Comparison of ENCODE assay signal across 8 mouse cellular contexts in genomic region chr6:31218139-31218750, GRCm38 (mm10).
A peak's percentile ranks its signal among the peaks of the same experiment; 100 is the strongest.
DNase-seq lines count a peak whose midpoint lies in the region; ATAC-seq lines count a peak whose summit lies in the region.

No protein-coding gene starts in this region.

- ATAC-seq in hindbrain, embryonic 14.5 days (ENCODE audit: low FRiP score), result peak; percentile 22; the same call in 1 of the 2 replicates

- H3K4me2 ChIP-seq in hindbrain, embryonic 14.5 days (replicated peaks), result peak overlapping the region; percentile 100

- DNase-seq in adrenal gland, adult (ENCODE audit: inconsistent age in 2 of 2, low spot score in 1 of 2), result peak; percentile 82 to 95
- DNase-seq in adrenal gland, postnatal 4 days (ENCODE audit: low spot score in 2 of 2), result no peak
- DNase-seq in cerebellum, adult 9-11 months, result peak; percentile 81
- peak; percentile 34 to 63 for DNase-seq in frontal cortex, postnatal 25 days (ENCODE audit: low spot score in 2 of 2)
- DNase-seq in hindbrain, embryonic 14.5 days (ENCODE audit: low spot score), result peak; percentile 53
- peak; percentile 59 to 70 for DNase-seq in layer of hippocampus, postnatal 25 days (ENCODE audit: extremely low spot score in 1 of 2, low spot score in 1 of 2)
- peak; percentile 92 for DNase-seq in lung, postnatal 36 days
- DNase-seq in right cerebral cortex, postnatal 10 days (ENCODE audit: low spot score in 2 of 2), result peak; percentile 82 to 86

- no peak overlapping the region for H3K27ac ChIP-seq in hindbrain, embryonic 14.5 days

- peaks cover 35% of the 10 kb centered on the region for H3K4me1 ChIP-seq in hindbrain, embryonic 14.5 days (replicated peaks; ENCODE audit: control insufficient read depth, insufficient read depth, low read length)

- H3K4me3 ChIP-seq in hindbrain, embryonic 14.5 days (replicated peaks; ENCODE audit: low read length), result peak overlapping the region; percentile 81

- H3K9me3 ChIP-seq in hindbrain, embryonic 14.5 days (ENCODE audit: control insufficient read depth, low read length), result no peaks in the 10 kb centered on the region

- peaks cover 41% of the 10 kb centered on the region for H3K27me3 ChIP-seq in hindbrain, embryonic 14.5 days (ENCODE audit: control insufficient read depth, insufficient read depth, low read length)

- peak overlapping the region; percentile 40; the same call in 1 of the 2 replicates for H3K9ac ChIP-seq in hindbrain, embryonic 14.5 days

- no peaks in the 10 kb centered on the region for H3K36me3 ChIP-seq in hindbrain, embryonic 14.5 days (replicated peaks; ENCODE audit: control insufficient read depth, insufficient read depth)

- WGBS in hindbrain, embryonic 14.5 days, result under 1% methylated on average over 40 of the region's 40 CpGs

Comparison
In these comparisons a context has a peak if more than half of its experiments do, and no peak if none do; other contexts are left out.
1. DNase-seq: peak in adrenal gland, adult (2 of 2), cerebellum, adult 9-11 months (single experiment), frontal cortex, postnatal 25 days (2 of 2), hindbrain, embryonic 14.5 days (single experiment), layer of hippocampus, postnatal 25 days (2 of 2), lung, postnatal 36 days (single experiment) and right cerebral cortex, postnatal 10 days (2 of 2); none in adrenal gland, postnatal 4 days (0 of 2).